Mouse (Mus musculus): ENCODE results near the gene Gamt. TPM values are rescaled to one million over a fixed set of nuclear protein-coding genes. Genes with fewer than 3 reads are reported as not detected.

Gene Gamt
- polyA plus RNA-seq, 1 experiment from 2014 or later: 29.4 TPM

GRCm38 (mm10) chr10:80258752-80259462 lies 1.9 kb downstream of the Gamt start:
- Histone ChIP-seq H3K4me3 (ENCODE audit: low read depth, low read length) (peak overlapping the region; percentile 43; the same call in 1 of the 2 replicates), H3K27me3 (ENCODE audit: insufficient read depth, low read length) (no peaks in the 10 kb centered on the region), H3K9me3 (ENCODE audit: low read depth, low read length) (no peaks in the 10 kb centered on the region), H3K9ac (peak overlapping the region; percentile 55; the same call in 1 of the 2 replicates), H3K4me1 (ENCODE audit: insufficient read depth) (peaks cover 11% of the 10 kb centered on the region), H3K27ac (ENCODE audit: low read depth) (no peak overlapping the region), H3K36me3 (ENCODE audit: insufficient read depth) (peaks cover 52% of the 10 kb centered on the region), H3K4me2 (peak overlapping the region; percentile 97; the same call in 1 of the 2 replicates)
- no peak for DNase-seq
- 88% methylated on average over 14 of the region's 14 CpGs for WGBS
- no peak for ATAC-seq (ENCODE audit: insufficient read depth)
- no peak for TF ChIP-seq CTCF (IDR thresholded peaks at IDR 0.05; ENCODE audit: low read depth)

GRCm38 (mm10) chr10:80257936-80258335 lies 2.9 kb downstream of the Gamt start:
- H3K4me2 ChIP-seq: no peak overlapping the region
- no peaks in the 10 kb centered on the region for H3K9me3 ChIP-seq (ENCODE audit: low read depth, low read length)
- peaks cover 11% of the 10 kb centered on the region for H3K4me1 ChIP-seq (ENCODE audit: insufficient read depth)
- DNase-seq (no peak), ATAC-seq (ENCODE audit: insufficient read depth) (no peak)
- H3K4me3 ChIP-seq (ENCODE audit: low read depth, low read length): no peak overlapping the region
- no peak overlapping the region for H3K27ac ChIP-seq (ENCODE audit: low read depth)
- WGBS: 68% methylated on average over 2 of the region's 2 CpGs
- no peaks in the 10 kb centered on the region for H3K27me3 ChIP-seq (ENCODE audit: insufficient read depth, low read length)
- no peak for TF ChIP-seq CTCF (IDR thresholded peaks at IDR 0.05; ENCODE audit: low read depth)
- H3K36me3 ChIP-seq (ENCODE audit: insufficient read depth): peaks cover 59% of the 10 kb centered on the region
- no peak overlapping the region for H3K9ac ChIP-seq

GRCm38 (mm10) chr10:80255881-80256535 lies 4.8 kb downstream of the Gamt start:
- ATAC-seq (ENCODE audit: insufficient read depth) (no peak), DNase-seq (peak; percentile 54)
- no peak overlapping the region for H3K4me2 ChIP-seq
- peaks cover 7% of the 10 kb centered on the region; the same call in 1 of the 2 replicates for H3K4me1 ChIP-seq (ENCODE audit: insufficient read depth)
- H3K27me3 ChIP-seq (ENCODE audit: insufficient read depth, low read length): no peaks in the 10 kb centered on the region
- H3K4me3 ChIP-seq (ENCODE audit: low read depth, low read length): no peak overlapping the region
- WGBS: 84% methylated on average over 5 of the region's 5 CpGs
- H3K9me3 ChIP-seq (ENCODE audit: low read depth, low read length): no peaks in the 10 kb centered on the region
- TF ChIP-seq CTCF (IDR thresholded peaks at IDR 0.05; ENCODE audit: low read depth): peak; percentile 22; the same call in 1 of the 2 replicates
- H3K9ac ChIP-seq: no peak overlapping the region
- H3K36me3 ChIP-seq (ENCODE audit: insufficient read depth): peaks cover 59% of the 10 kb centered on the region
- no peak overlapping the region for H3K27ac ChIP-seq (ENCODE audit: low read depth)

- 93% methylated on average over 26 of the region's 26 CpGs for WGBS
- no peak for TF ChIP-seq CTCF (IDR thresholded peaks at IDR 0.05; ENCODE audit: low read depth)
- DNase-seq: no peak
- Histone ChIP-seq H3K9me3 (ENCODE audit: low read depth, low read length) (no peaks in the 10 kb centered on the region), H3K36me3 (ENCODE audit: insufficient read depth) (peaks cover 59% of the 10 kb centered on the region), H3K27ac (ENCODE audit: low read depth) (no peak overlapping the region), H3K27me3 (ENCODE audit: insufficient read depth, low read length) (no peaks in the 10 kb centered on the region), H3K9ac (no peak overlapping the region), H3K4me2 (no peak overlapping the region), H3K4me3 (ENCODE audit: low read depth, low read length) (no peak overlapping the region), H3K4me1 (ENCODE audit: insufficient read depth) (peaks cover 4% of the 10 kb centered on the region; the same call in 1 of the 2 replicates)
- no peak for ATAC-seq (ENCODE audit: insufficient read depth)
Measured at GRCm38 (mm10) chr10:80254331-80255297, 6.2 kb downstream of the Gamt start.

GRCm38 (mm10) chr10:80253551-80253950 lies 7.3 kb downstream of the Gamt start:
- Histone ChIP-seq H3K4me2 (no peak overlapping the region), H3K36me3 (ENCODE audit: insufficient read depth) (peaks cover 50% of the 10 kb centered on the region), H3K9me3 (ENCODE audit: low read depth, low read length) (no peaks in the 10 kb centered on the region), H3K4me3 (ENCODE audit: low read depth, low read length) (no peak overlapping the region), H3K4me1 (ENCODE audit: insufficient read depth) (peaks cover 3% of the 10 kb centered on the region; the same call in 1 of the 2 replicates), H3K9ac (no peak overlapping the region), H3K27me3 (ENCODE audit: insufficient read depth, low read length) (no peaks in the 10 kb centered on the region), H3K27ac (ENCODE audit: low read depth) (no peak overlapping the region)
- ATAC-seq (ENCODE audit: insufficient read depth) (no peak), DNase-seq (no peak)
- no peak for TF ChIP-seq CTCF (IDR thresholded peaks at IDR 0.05; ENCODE audit: low read depth)
- 69% methylated on average over 6 of the region's 6 CpGs for WGBS

- no peak overlapping the region for H3K4me2 ChIP-seq
- DNase-seq: no peak
- H3K27ac ChIP-seq (ENCODE audit: low read depth): no peak overlapping the region
- 89% methylated on average over 11 of the region's 11 CpGs for WGBS
- H3K27me3 ChIP-seq (ENCODE audit: insufficient read depth, low read length): no peaks in the 10 kb centered on the region
- H3K36me3 ChIP-seq (ENCODE audit: insufficient read depth): peaks cover 43% of the 10 kb centered on the region
- ATAC-seq (ENCODE audit: insufficient read depth): no peak
- TF ChIP-seq CTCF (IDR thresholded peaks at IDR 0.05; ENCODE audit: low read depth): no peak
- H3K4me1 ChIP-seq (ENCODE audit: insufficient read depth): peaks cover 3% of the 10 kb centered on the region; the same call in 1 of the 2 replicates
- H3K9ac ChIP-seq: no peak overlapping the region
- H3K4me3 ChIP-seq (ENCODE audit: low read depth, low read length): no peak overlapping the region
- H3K9me3 ChIP-seq (ENCODE audit: low read depth, low read length): no peaks in the 10 kb centered on the region
Measured at GRCm38 (mm10) chr10:80252493-80253274, 8.1 kb downstream of the Gamt start.

Measured in lung, embryonic 14.5 days (tissue).